Mouse (Mus musculus) small intestine, adult 2 months (tissue): ENCODE results near the gene Rnf17. TPM values are rescaled to one million over a fixed set of nuclear protein-coding genes. Genes with fewer than 3 reads are reported as not detected.

ENCODE experiments used
- H3K27ac ChIP-seq: fragments of 200-500 bp; 2 replicates; pipeline ENCODE4 v1.5.1; 2012; ENCODE audit warnings: low read depth, low read length, control low read depth, inconsistent platforms; ENCODE audit not compliant: insufficient read depth
- H3K27me3 ChIP-seq: fragments of 200-500 bp; 2 replicates; pipeline ENCODE4 v1.6.1; 2012; ENCODE audit warnings: mild to moderate bottlenecking, moderate library complexity, low read length, inconsistent platforms; ENCODE audit not compliant: control insufficient read depth, insufficient read depth
- H3K36me3 ChIP-seq: fragments of 200-500 bp; 2 replicates; pipeline ENCODE4 v1.6.1; 2012; ENCODE audit warnings: mild to moderate bottlenecking, low read length, control low read depth, inconsistent platforms; ENCODE audit not compliant: control insufficient read depth, insufficient read depth
- H3K4me1 ChIP-seq: fragments of 200-500 bp; 2 replicates; pipeline ENCODE4 v1.6.1; 2012; ENCODE audit warnings: low read length, inconsistent platforms, mixed read lengths; ENCODE audit not compliant: control insufficient read depth, insufficient read depth, insufficient read length
- H3K4me3 ChIP-seq: fragments of 200-500 bp; 2 replicates; pipeline ENCODE4 v1.5.1; 2012; ENCODE audit warnings: low read depth, mild to moderate bottlenecking, control low read depth, inconsistent platforms, low read length, moderate library complexity
- CTCF ChIP-seq: fragments of 200-500 bp; IDR thresholded peaks from 2 replicates; pipeline ENCODE4 v1.5.1; 2012; ENCODE audit warnings: low read depth, mild to moderate bottlenecking, control low read depth, inconsistent platforms, low read length, moderate library complexity, mixed read lengths; ENCODE audit not compliant: insufficient replicate concordance, insufficient read length; ENCODE audit errors: extremely low read depth
- POLR2A ChIP-seq: fragments of 200-500 bp; IDR thresholded peaks from 2 replicates; pipeline ENCODE4 v1.6.1; 2012; ENCODE audit warnings: low read depth, mild to moderate bottlenecking, control low read depth, inconsistent platforms, low read length, moderate library complexity
- WGBS: fragments of 180-500 bp; shearing (Covaris S2); methylation state at CpG from one replicate; pipeline ENCODE4 v1.1.7; 2018; 5-methylcytosine and 5-hydroxymethylcytosine counted together
- polyA plus RNA-seq: library from polyadenylated mRNA; depleted of rRNA; stranded (reverse); fragments of >200 nt; gene quantifications from 2 replicates; pipeline ENCODE4 v1.2.3, GENCODE M21; 2012; rRNA removed

The Rnf17 gene
- not detected in 2 replicates for polyA plus RNA-seq

DNA sequence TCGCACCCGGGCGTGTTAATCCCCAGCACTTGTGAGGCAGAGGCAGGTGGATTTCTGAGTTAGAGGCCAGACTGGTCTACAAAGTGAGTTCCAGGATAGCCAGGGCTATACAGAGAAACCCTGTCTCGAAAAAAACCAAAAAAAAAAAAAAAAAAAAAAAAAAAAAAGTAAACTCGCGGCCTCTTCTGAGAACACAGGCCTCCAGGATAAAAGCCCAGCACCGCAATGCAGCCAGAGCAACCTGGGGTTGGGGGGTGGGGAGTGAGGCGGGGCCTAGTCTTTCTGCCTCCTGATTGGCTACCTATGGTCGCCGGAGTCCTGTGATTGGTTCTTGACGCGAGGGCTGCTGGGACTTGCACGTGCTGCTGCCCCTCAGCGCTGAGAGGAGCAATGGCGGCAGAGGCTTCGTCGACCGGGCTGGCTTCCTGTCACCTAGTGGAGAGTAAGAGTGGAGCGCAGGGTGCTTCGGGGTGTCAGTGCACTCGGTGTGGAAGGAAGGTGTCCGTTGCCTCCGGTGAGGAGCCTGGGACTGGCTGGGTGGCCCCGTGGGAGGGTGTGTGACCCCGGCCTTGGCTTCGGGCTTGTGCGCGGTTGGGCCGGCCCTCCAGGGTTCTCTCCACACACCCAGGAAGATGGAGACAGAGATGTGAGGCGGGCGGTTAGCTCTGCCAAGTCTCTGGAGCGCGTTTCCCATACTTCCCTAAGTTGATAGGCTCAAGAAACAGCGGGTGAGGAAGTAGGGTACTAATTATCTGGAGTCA is at the start of gene Rnf17:
Gene Rnf17, plus strand, starts transcription at position 271 of the 761 bp plus-strand sequence.
- WGBS, result 71% methylated on average over 33 of the region's 34 CpGs
- Histone ChIP-seq H3K4me3 (no peak within 1 kb of the TSS), H3K27me3 (no peaks in the 10 kb centered on the region), H3K27ac (no peak within 1 kb of the TSS), H3K4me1 (no peaks in the 10 kb centered on the region), H3K36me3 (no peaks in the 10 kb centered on the region)
- no peak for TF ChIP-seq POLR2A
- TF ChIP-seq CTCF, result no peak

DNA sequence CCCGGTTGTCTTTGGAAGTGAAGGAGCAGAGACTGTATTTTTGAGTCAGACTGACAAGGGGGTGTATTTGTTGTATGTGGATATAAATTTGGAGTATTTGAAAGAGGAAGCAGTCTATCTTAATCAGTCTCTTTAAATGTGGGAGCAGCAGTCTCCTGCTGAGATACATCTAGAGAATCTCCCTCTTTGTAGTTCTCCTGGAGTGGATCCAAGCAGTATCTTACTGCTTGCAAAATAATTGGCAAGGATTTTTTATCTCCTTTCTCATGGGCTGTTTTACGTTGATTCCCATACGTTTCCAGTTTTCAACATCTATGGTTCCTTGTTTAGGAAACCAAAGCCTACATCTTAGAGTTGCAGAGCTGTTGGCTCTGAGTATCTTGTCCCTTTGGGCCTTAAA is 47.6 kb upstream of the Rnf17 start:
- Histone ChIP-seq H3K4me1 (no peaks in the 10 kb centered on the region), H3K27me3 (no peaks in the 10 kb centered on the region; the same call in 1 of the 2 replicates), H3K4me3 (no peak overlapping the region), H3K27ac (no peak overlapping the region), H3K36me3 (no peaks in the 10 kb centered on the region)
- TF ChIP-seq POLR2A (no peak), CTCF (no peak)
- WGBS, result 67% methylated on average over 3 of the region's 3 CpGs

DNA sequence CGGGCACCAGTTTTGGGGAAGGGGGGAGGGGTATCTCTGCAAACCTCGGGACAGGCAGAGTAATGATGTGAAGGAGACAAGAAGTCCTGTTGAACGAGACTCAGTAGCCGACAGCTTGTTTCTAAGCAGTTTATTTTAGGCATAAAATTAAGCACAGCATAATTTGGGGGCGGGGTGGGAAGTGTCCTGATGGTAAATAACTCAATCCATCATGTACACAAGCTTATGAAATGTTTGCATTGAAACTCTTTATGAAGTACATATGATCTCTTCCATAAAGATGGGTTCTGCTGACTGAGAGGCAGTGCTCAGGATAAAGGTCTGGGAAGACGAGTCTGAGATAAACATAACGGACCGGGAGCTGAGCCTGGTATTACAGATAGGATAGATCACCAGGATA is 47.0 kb upstream of the Rnf17 start:
- WGBS, result 69% methylated on average over 8 of the region's 8 CpGs
- Histone ChIP-seq H3K27ac (no peak overlapping the region), H3K27me3 (no peaks in the 10 kb centered on the region; the same call in 1 of the 2 replicates), H3K4me1 (no peaks in the 10 kb centered on the region), H3K4me3 (no peak overlapping the region), H3K36me3 (no peaks in the 10 kb centered on the region)
- TF ChIP-seq POLR2A (no peak), CTCF (no peak)

DNA sequence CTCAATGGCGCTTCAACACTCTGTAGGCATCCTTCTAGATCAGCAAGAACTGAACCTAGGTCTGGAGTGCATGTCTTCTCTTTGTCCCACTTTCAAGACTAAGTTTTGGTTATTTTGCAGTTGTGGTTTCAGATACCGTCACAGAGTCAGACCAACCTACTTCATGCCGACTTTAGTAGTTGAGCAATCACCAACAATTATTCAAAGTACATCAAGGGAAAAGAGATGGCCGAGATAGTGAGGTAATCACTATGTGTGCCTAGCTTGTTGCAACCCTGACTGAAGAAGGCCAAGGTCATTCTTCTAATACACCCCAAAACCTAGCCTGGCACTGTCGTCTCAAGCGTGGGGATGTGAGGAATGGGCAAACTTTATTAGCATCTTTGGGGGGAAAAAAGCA is 46.2 kb upstream of the Rnf17 start:
- Histone ChIP-seq H3K4me1 (no peaks in the 10 kb centered on the region), H3K27ac (no peak overlapping the region), H3K4me3 (no peak overlapping the region), H3K36me3 (no peaks in the 10 kb centered on the region), H3K27me3 (no peaks in the 10 kb centered on the region; the same call in 1 of the 2 replicates)
- 75% methylated on average over 6 of the region's 6 CpGs for WGBS
- TF ChIP-seq POLR2A (no peak), CTCF (no peak)

DNA sequence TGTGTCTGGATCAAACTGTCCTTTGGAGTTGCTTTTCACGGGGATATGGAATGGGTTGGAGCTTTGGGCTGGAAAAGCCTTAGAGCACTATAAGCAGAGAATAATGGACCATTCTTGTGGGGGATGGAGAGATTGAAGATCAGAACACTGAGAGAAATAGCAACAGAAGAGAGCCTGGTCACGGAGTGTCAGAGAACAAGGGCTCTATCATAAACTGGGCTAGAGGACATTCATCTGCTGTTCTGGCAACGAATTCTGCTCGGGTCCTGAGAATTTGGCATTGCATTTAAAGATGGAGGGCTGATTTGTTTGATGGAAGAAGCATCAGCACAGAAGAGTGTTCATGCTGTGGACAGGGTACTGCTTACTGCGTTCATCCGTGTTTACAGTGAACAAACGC is 44.0 kb upstream of the Rnf17 start:
- no peak overlapping the region for H3K4me3 ChIP-seq
- 0 out of 2 replicates have a peak, but pooled peaks cover under 1% of the 10 kb centered on the region for H3K27me3 ChIP-seq
- TF ChIP-seq POLR2A (no peak), CTCF (no peak)
- H3K36me3 ChIP-seq, result no peaks in the 10 kb centered on the region
- no peaks in the 10 kb centered on the region for H3K4me1 ChIP-seq
- 77% methylated on average over 7 of the region's 7 CpGs for WGBS
- no peak overlapping the region for H3K27ac ChIP-seq

DNA sequence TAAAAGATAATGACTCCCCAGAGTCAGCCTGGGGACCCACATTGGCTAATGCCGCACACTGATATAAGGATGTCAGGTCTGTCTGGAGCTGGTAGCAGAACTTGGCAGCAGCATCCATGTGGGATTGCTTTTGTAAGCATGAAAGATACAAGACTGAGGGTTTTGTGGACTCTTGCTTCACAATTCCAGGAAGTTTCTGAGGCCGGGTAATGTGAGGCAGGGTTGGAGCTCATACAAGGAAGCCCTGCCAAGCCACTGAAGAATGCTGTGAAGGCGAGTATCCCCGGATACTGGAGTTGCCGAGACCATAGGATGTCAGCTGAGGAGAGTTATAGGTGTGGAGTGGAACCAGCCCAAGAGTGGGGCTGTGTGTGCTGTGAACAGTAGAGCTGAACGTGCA is 43.2 kb upstream of the Rnf17 start:
- Histone ChIP-seq H3K4me1 (no peaks in the 10 kb centered on the region), H3K4me3 (no peak overlapping the region), H3K27me3 (peaks cover 8% of the 10 kb centered on the region; the same call in 1 of the 2 replicates), H3K27ac (no peak overlapping the region), H3K36me3 (no peaks in the 10 kb centered on the region)
- WGBS, result 61% methylated on average over 6 of the region's 6 CpGs
- TF ChIP-seq CTCF (no peak), POLR2A (no peak)

DNA sequence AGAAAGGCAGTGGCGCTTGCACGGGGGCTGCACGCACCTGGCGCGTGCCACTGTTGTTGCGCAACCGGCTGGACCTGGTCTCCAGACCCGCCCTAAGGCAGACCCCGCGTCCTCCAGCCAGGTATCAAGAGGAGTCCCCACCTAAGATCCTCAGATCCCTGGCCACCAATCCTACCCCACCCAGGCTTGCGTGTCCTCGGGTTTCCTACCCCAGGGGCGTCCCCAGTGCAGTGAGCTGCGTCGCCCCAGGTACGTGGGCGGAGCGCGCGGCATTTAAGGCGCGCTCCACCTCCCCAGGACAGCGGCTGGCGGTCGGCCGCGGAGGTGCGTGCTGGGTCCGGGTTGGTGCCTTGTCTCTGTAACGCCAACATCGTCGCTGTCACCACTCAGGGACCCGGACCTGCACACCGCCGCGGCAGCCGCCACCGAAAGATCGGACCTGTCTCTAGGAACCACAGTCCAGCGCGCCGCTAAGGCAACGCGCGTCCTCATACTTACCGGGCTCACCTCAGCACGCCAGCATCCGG is 37.6 kb upstream of the Rnf17 start, which contains the start of gene Atp12a:
Gene Atp12a, plus strand, starts transcription at position 358 of the 527 bp plus-strand sequence.
- Histone ChIP-seq H3K27ac (no peak within 1 kb of the TSS), H3K27me3 (peaks cover 24% of the 10 kb centered on the region), H3K4me1 (peaks cover 5% of the 10 kb centered on the region), H3K4me3 (peak within 1 kb of the TSS; percentile 44), H3K36me3 (no peaks in the 10 kb centered on the region)
- under 1% methylated on average over 48 of the region's 48 CpGs for WGBS
- TF ChIP-seq POLR2A (no peak), CTCF (no peak)

DNA sequence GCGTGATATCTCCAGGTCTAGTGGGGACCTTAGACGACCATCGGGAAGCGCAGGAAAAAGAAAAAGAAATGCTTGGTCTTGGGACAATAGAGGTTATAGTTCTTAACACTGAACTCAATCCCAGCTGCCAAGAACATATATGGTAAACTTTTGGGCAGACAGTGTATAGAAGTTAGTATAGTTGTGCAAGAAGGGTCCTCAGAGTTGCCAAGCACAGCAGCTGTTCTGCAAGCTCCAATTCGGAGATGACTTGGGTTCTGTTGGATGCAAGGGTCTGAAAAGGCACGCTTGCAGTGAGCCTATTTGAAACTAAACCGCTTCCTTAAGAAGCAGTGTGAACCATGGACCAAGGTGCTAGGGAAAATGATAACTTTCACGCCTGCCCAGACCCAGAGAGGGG is 37.1 kb upstream of the Rnf17 start:
- H3K4me1 ChIP-seq, result peaks cover 5% of the 10 kb centered on the region
- WGBS, result 24% methylated on average over 8 of the region's 8 CpGs

More for the DNA sequence above, 37.1 kb upstream of the Rnf17 start:
- Histone ChIP-seq H3K27ac (no peak overlapping the region), H3K36me3 (no peaks in the 10 kb centered on the region), H3K27me3 (peaks cover 24% of the 10 kb centered on the region), H3K4me3 (peak overlapping the region; percentile 44)
- no peak for TF ChIP-seq CTCF
- TF ChIP-seq POLR2A, result no peak
